In the genomic region with DNA sequence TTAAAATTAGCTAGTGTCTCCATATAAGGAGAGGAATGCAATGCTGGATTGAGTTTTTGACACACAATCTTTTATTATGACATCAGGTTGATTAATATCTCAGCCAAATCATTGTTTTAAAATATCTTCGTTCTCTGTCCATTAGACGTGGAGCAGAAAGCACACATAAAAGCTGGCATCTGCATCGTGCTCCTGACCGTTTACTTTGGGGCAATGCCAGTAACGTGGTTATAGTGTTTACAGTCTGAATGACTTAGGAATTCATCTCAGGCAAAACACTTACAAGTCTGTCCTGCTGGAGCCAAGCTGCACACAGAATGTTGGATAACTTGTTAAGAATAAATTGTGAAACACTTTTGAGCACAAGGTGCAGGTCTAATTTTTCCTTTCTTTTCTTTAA, we compare ENCODE assay signal across 13 mouse cellular contexts.
A peak's percentile ranks its signal among the peaks of the same experiment; 100 is the strongest.
DNase-seq lines count a peak whose midpoint lies in the region; ATAC-seq and TF ChIP-seq lines count a peak whose summit lies in the region.
"Had no signal": no experiment of that assay in that cellular context is flagged by ENCODE, and none has a peak within 500 bp of the region (broad histone marks: within the 10 kb centered on the region; RNA-seq: fewer than 3 reads in every experiment).

No protein-coding gene starts in this region.

- no peak overlapping the region for H3K4me3 ChIP-seq in limb, embryonic 14.5 days (replicated peaks; ENCODE audit: low read length)
- no peak overlapping the region for H3K4me3 ChIP-seq in limb, embryonic 10.5 days
- no peak overlapping the region for H3K4me3 ChIP-seq in gastrocnemius, adult 2 months
- H3K4me3 ChIP-seq: forebrain, embryonic 13.5 days; heart, embryonic 10.5 days; limb, embryonic 12.5 days had no signal

- no peak for ATAC-seq in limb, embryonic 14.5 days (ENCODE audit: low FRiP score, low read depth)
- ATAC-seq: forebrain, embryonic 13.5 days had no signal

- intact Hi-C loops in gastrocnemius, adult 2 months (cut with DNase I): no loop called here

- no peak overlapping the region for H3K9ac ChIP-seq in limb, embryonic 14.5 days (ENCODE audit: low read depth, low read length, severe bottlenecking)
- H3K9ac ChIP-seq: forebrain, embryonic 13.5 days; limb, embryonic 12.5 days had no signal

- no peaks in the 10 kb centered on the region for H3K4me1 ChIP-seq in limb, embryonic 14.5 days (ENCODE audit: control insufficient read depth, insufficient read depth, low read length)
- H3K4me1 ChIP-seq in limb, embryonic 10.5 days: no peaks in the 10 kb centered on the region
- H3K4me1 ChIP-seq: forebrain, embryonic 13.5 days; heart, embryonic 10.5 days had no signal

- H3K27me3 ChIP-seq in limb, embryonic 14.5 days (ENCODE audit: control insufficient read depth, insufficient read depth, low read length): no peaks in the 10 kb centered on the region
- H3K27me3 ChIP-seq in limb, embryonic 10.5 days (ENCODE audit: low read depth, poor library complexity, severe bottlenecking): no peaks in the 10 kb centered on the region
- H3K27me3 ChIP-seq: forebrain, embryonic 13.5 days; limb, embryonic 12.5 days had no signal

- 33% methylated on average over 5 of the region's 5 CpGs for WGBS in limb, embryonic 14.5 days
- WGBS in limb, embryonic 10.5 days: 85% methylated on average over 5 of the region's 5 CpGs

- no peak for TF ChIP-seq CTCF in gastrocnemius, adult 2 months (IDR thresholded peaks at IDR 0.05)

- H3K36me3 ChIP-seq in limb, embryonic 14.5 days (ENCODE audit: control insufficient read depth, insufficient read depth, low read length): no peaks in the 10 kb centered on the region
- no peaks in the 10 kb centered on the region for H3K36me3 ChIP-seq in limb, embryonic 10.5 days
- H3K36me3 ChIP-seq: heart, embryonic 10.5 days; limb, embryonic 12.5 days had no signal

- TF ChIP-seq POLR2A in limb, embryonic 14.5 days (IDR thresholded peaks at IDR 0.05; ENCODE audit: borderline replicate concordance, extremely low read depth, insufficient read depth, insufficient read length): no peak

- H3K27ac ChIP-seq in limb, embryonic 14.5 days (replicated peaks; ENCODE audit: low read depth, low read length): no peak overlapping the region
- no peak overlapping the region for H3K27ac ChIP-seq in limb, embryonic 10.5 days
- no peak overlapping the region for H3K27ac ChIP-seq in gastrocnemius, adult 2 months
- H3K27ac ChIP-seq: forebrain, embryonic 13.5 days; heart, embryonic 10.5 days; limb, embryonic 12.5 days had no signal

- DNase-seq in adrenal gland, postnatal 14 days: peak; percentile 9
- DNase-seq in adrenal gland, postnatal 25 days: no peak
- DNase-seq in limb, embryonic 14.5 days (ENCODE audit: low spot score): peak; percentile 42
- DNase-seq in limb, embryonic 10.5 days (ENCODE audit: low spot score): no peak
- peak; percentile 30 for DNase-seq in kidney, adult 9 months
- DNase-seq in lung, postnatal 14 days: peak; percentile 77
- no peak for DNase-seq in gastrocnemius, adult 2 months
- no peak for DNase-seq in right cerebral cortex, adult 2 months (ENCODE audit: low spot score in 2 of 2)
- DNase-seq: spleen, adult 18-20 months; thymus, postnatal 36 days had no signal

- no peak overlapping the region for H3K4me2 ChIP-seq in limb, embryonic 14.5 days (replicated peaks; ENCODE audit: low read depth, low read length, severe bottlenecking)
- H3K4me2 ChIP-seq: forebrain, embryonic 13.5 days; limb, embryonic 12.5 days had no signal

- H3K9me3 ChIP-seq in limb, embryonic 14.5 days (ENCODE audit: control insufficient read depth, low read length): no peaks in the 10 kb centered on the region
- no peaks in the 10 kb centered on the region for H3K9me3 ChIP-seq in limb, embryonic 10.5 days (replicated peaks)
- H3K9me3 ChIP-seq: forebrain, embryonic 13.5 days; heart, embryonic 10.5 days; limb, embryonic 12.5 days had no signal

Comparison
In these comparisons a context has a peak if more than half of its experiments do, and no peak if none do; other contexts are left out.
1. DNase-seq: peak in adrenal gland, postnatal 14 days (single experiment), limb, embryonic 14.5 days (single experiment), kidney, adult 9 months (single experiment) and lung, postnatal 14 days (single experiment); none in adrenal gland, postnatal 25 days (single experiment), limb, embryonic 10.5 days (single experiment), gastrocnemius, adult 2 months (single experiment) and right cerebral cortex, adult 2 months (0 of 2).